In the genomic region with DNA sequence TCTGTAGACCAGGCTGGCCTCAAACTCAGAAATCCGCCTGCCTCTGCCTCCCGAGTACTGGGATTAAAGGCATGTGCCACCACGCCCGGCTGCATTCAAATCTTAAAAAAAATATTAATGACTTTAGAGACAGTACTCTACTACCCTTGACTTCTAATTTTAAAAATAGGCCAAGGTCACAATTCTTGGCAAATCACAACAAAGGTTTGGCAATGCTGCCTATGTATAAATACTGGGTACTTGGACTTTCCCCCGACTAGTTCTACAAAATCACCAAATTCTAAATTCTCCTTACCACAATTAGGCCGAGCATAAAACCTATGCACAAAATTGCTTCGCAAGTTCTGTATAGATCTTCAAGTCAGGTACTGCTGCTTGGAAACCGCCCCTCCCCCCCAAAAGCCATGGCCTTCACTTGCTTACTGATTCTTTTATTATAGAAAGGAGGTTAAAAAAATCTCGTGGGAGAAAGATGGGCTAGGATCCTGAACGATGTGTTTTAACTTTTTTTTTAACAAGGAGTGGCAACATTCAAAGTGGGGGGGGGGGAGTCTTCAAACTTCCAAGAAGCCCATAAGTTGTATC, we compare ENCODE assay signal across 8 mouse cellular contexts. TPM values are rescaled to one million over a fixed set of nuclear protein-coding genes. Genes with fewer than 3 reads are reported as not detected.
A peak's percentile ranks its signal among the peaks of the same experiment; 100 is the strongest.
DNase-seq lines count a peak whose midpoint lies in the region; ATAC-seq lines count a peak whose summit lies in the region.

No protein-coding gene starts in this region.

- WGBS in heart, embryonic 10.5 days, result 84% methylated on average over 10 of the region's 10 CpGs
- 79% methylated on average over 10 of the region's 10 CpGs for WGBS in kidney, embryonic 16.5 days
- 77% methylated on average over 10 of the region's 10 CpGs for WGBS in neural tube, embryonic 13.5 days

- ATAC-seq in kidney, embryonic 16.5 days (ENCODE audit: low FRiP score, low TSS enrichment), result no peak
- no peak for ATAC-seq in neural tube, embryonic 13.5 days (ENCODE audit: low read depth)

- H3K9me3 ChIP-seq in heart, embryonic 10.5 days, result no peaks in the 10 kb centered on the region
- H3K9me3 ChIP-seq in kidney, embryonic 16.5 days (ENCODE audit: low read length), result no peaks in the 10 kb centered on the region
- H3K9me3 ChIP-seq in neural tube, embryonic 13.5 days, result no peaks in the 10 kb centered on the region

- H3K27ac ChIP-seq in heart, embryonic 10.5 days, result 0 out of 2 replicates have a peak overlapping the region, but pooled peaks have one; percentile 96
- H3K27ac ChIP-seq in kidney, embryonic 16.5 days (ENCODE audit: low read length), result no peak overlapping the region; the same call in 1 of the 2 replicates
- no peak overlapping the region for H3K27ac ChIP-seq in neural tube, embryonic 13.5 days (replicated peaks)

- peak overlapping the region; percentile 80 for H3K4me2 ChIP-seq in kidney, embryonic 16.5 days (replicated peaks; ENCODE audit: low read depth, low read length)
- H3K4me2 ChIP-seq in neural tube, embryonic 13.5 days, result peak overlapping the region; percentile 76

- no peaks in the 10 kb centered on the region for H3K36me3 ChIP-seq in heart, embryonic 10.5 days
- H3K36me3 ChIP-seq in kidney, embryonic 16.5 days (ENCODE audit: insufficient read depth, low read length), result no peaks in the 10 kb centered on the region
- H3K36me3 ChIP-seq in neural tube, embryonic 13.5 days, result no peaks in the 10 kb centered on the region

- peak overlapping the region; percentile 94; the same call in 1 of the 2 replicates for H3K9ac ChIP-seq in kidney, embryonic 16.5 days (replicated peaks; ENCODE audit: low read length)
- H3K9ac ChIP-seq in neural tube, embryonic 13.5 days, result peak overlapping the region; percentile 78; the same call in 1 of the 2 replicates

- DNase-seq in thymus, postnatal 14 days, result peak; percentile 19
- no peak for DNase-seq in thymus, postnatal 10 days (ENCODE audit: low spot score in 2 of 2)
- DNase-seq in heart, embryonic 10.5 days (ENCODE audit: low spot score), result no peak
- DNase-seq in cerebellum, adult 11-12 months, result no peak
- DNase-seq in cerebellum, adult 11 months, result no peak
- no peak for DNase-seq in urinary bladder, postnatal 4 days (ENCODE audit: low spot score in 2 of 2)

- peaks cover 18% of the 10 kb centered on the region for H3K27me3 ChIP-seq in heart, embryonic 10.5 days (ENCODE audit: insufficient read depth, poor library complexity, severe bottlenecking)
- H3K27me3 ChIP-seq in kidney, embryonic 16.5 days (ENCODE audit: insufficient read depth, low read length), result peaks cover 11% of the 10 kb centered on the region
- peaks cover 32% of the 10 kb centered on the region for H3K27me3 ChIP-seq in neural tube, embryonic 13.5 days

- peaks cover 5% of the 10 kb centered on the region; the same call in 1 of the 2 replicates for H3K4me1 ChIP-seq in heart, embryonic 10.5 days
- peaks cover 18% of the 10 kb centered on the region for H3K4me1 ChIP-seq in kidney, embryonic 16.5 days (ENCODE audit: insufficient read depth, low read length)
- peaks cover 12% of the 10 kb centered on the region for H3K4me1 ChIP-seq in neural tube, embryonic 13.5 days (replicated peaks)

- peak overlapping the region; percentile 94 for H3K4me3 ChIP-seq in heart, embryonic 10.5 days
- peak overlapping the region; percentile 97 for H3K4me3 ChIP-seq in kidney, embryonic 16.5 days (ENCODE audit: low read length)
- peak overlapping the region; percentile 56 for H3K4me3 ChIP-seq in neural tube, embryonic 13.5 days

RNA-seq across cellular contexts. Expression of a gene that starts 1.3 kb away (rescaled TPM):
- 252 and 322 TPM in 2 replicates for polyA plus RNA-seq in heart, embryonic 10.5 days (2016; fragmentation: Nextera tagmentation; extraction: Ambion mirVana)
- 226 and 242 TPM in 2 replicates for polyA plus RNA-seq in kidney, embryonic 16.5 days (2015; fragmentation: Nextera tagmentation; extraction: Ambion mirVana)
- polyA plus RNA-seq in neural tube, embryonic 13.5 days (2015; fragmentation: Nextera tagmentation; extraction: Ambion mirVana), result 106 and 116 TPM in 2 replicates

RNA-seq across cellular contexts. Expression of a gene that starts 27.7 kb away (rescaled TPM):
- 1.1 and 6.5 TPM in 2 replicates for polyA plus RNA-seq in heart, embryonic 10.5 days (2016; fragmentation: Nextera tagmentation; extraction: Ambion mirVana)
- not detected in 2 replicates for polyA plus RNA-seq in kidney, embryonic 16.5 days (2015; fragmentation: Nextera tagmentation; extraction: Ambion mirVana)
- 55.2 and 62.4 TPM in 2 replicates for polyA plus RNA-seq in neural tube, embryonic 13.5 days (2015; fragmentation: Nextera tagmentation; extraction: Ambion mirVana)
